In the genomic region with DNA sequence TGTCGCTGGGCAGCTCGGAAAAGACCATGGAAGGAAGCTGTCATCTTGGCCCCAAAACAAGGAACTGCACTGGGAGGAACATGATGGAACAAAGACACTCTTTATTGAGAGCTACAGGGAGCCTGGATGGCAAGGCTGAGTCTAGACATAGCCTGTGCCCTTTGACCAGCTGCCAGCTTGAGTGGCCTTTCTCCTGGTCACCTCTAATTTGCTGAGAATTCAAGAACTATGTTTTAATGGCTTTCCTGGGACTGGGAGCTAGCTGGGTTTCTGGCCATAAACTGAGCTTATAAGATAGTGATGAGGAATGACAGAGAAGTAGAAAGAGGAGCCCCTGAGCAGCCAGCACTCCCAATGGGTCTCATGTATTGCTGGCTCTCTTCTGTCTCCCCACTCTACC, we compare ENCODE assay signal across 12 mouse cellular contexts. TPM values are rescaled to one million over a fixed set of nuclear protein-coding genes. Genes with fewer than 3 reads are reported as not detected.
"Had no signal": no experiment of that assay in that cellular context is flagged by ENCODE, and none has a peak within 500 bp of the region (broad histone marks: within the 10 kb centered on the region; RNA-seq: fewer than 3 reads in every experiment).

No protein-coding gene starts in this region.

- H3K9ac ChIP-seq: limb, embryonic 13.5 days; liver, embryonic 13.5 days; midbrain, embryonic 13.5 days had no signal

- ATAC-seq: hindbrain, postnatal 0 days; lung, postnatal 0 days; midbrain, embryonic 13.5 days had no signal

- H3K36me3 ChIP-seq: limb, embryonic 13.5 days; liver, embryonic 13.5 days; midbrain, embryonic 13.5 days had no signal

- DNase-seq: left cerebral cortex, postnatal 4 days; liver, embryonic 13.5 days; lung, adult 2 months; lung, postnatal 36 days; right cerebral cortex, postnatal 14 days; thymus, postnatal 36 days had no signal

- H3K4me3 ChIP-seq: layer of hippocampus, adult 2 months; limb, embryonic 13.5 days; liver, embryonic 13.5 days; midbrain, embryonic 13.5 days had no signal

- H3K27ac ChIP-seq: hindbrain, postnatal 0 days; layer of hippocampus, adult 2 months; limb, embryonic 13.5 days; liver, embryonic 13.5 days; midbrain, embryonic 13.5 days had no signal

- H3K4me2 ChIP-seq: limb, embryonic 13.5 days; liver, embryonic 13.5 days; midbrain, embryonic 13.5 days had no signal

- H3K9me3 ChIP-seq: limb, embryonic 13.5 days; liver, embryonic 13.5 days; midbrain, embryonic 13.5 days had no signal

RNA-seq across cellular contexts. Expression of gene Drd4, which starts 51.4 kb away (rescaled TPM):
- total RNA-seq: megakaryocyte progenitor cell, adult 5-6 weeks had no signal
- polyA plus RNA-seq: liver, embryonic 13.5 days; lung, adult 2 months had no signal
